Mouse (Mus musculus) G1E (cell line): ENCODE results near the gene Aldh4a1. TPM values are rescaled to one million over a fixed set of nuclear protein-coding genes. Genes with fewer than 3 reads are reported as not detected.

Experiments used
- ATAC-seq: 2 replicates; pipeline ENCODE4 v1.8.0; 2016; ENCODE audit warnings: mild to moderate bottlenecking; ENCODE audit not compliant: insufficient number of reproducible peaks, poor library complexity, low FRiP score, severe bottlenecking; ENCODE audit errors: extremely low read depth
- DNase-seq: peaks from one replicate; pipeline ENCODE4 v3.0.0; 2012; ENCODE audit warnings: low spot score
- H3K27me3 ChIP-seq: 2 replicates; pipeline ENCODE4 v1.6.1; 2012; ENCODE audit warnings: mild to moderate bottlenecking, low read length, inconsistent platforms; ENCODE audit not compliant: insufficient read depth
- H3K36me3 ChIP-seq: replicated peaks from 2 replicates; pipeline ENCODE3; 2012; ENCODE audit warnings: mild to moderate bottlenecking, inconsistent platforms
- H3K4me1 ChIP-seq: 2 replicates; pipeline ENCODE4 v1.6.1; 2012; ENCODE audit warnings: low read depth, low read length, inconsistent platforms, mixed read lengths; ENCODE audit not compliant: insufficient read depth
- H3K4me3 ChIP-seq: 2 replicates; pipeline ENCODE4 v1.5.1; 2012; ENCODE audit warnings: low read depth, mild to moderate bottlenecking, inconsistent platforms, low read length, moderate library complexity, mixed read lengths
- H3K9me3 ChIP-seq: replicated peaks from 2 replicates; pipeline ENCODE4 v1.6.1; 2012; ENCODE audit warnings: inconsistent platforms
- CTCF ChIP-seq: IDR thresholded peaks from 2 replicates; pipeline ENCODE4 v1.5.1; 2012; ENCODE audit warnings: low read depth, low read length, inconsistent platforms, mixed read lengths
- GATA1 ChIP-seq: IDR thresholded peaks from 2 replicates; pipeline ENCODE4 v1.6.1; 2012; ENCODE audit warnings: borderline replicate concordance, low read length, inconsistent platforms, mixed read lengths
- GATA2 ChIP-seq: IDR thresholded peaks from 2 replicates; pipeline ENCODE4 v1.6.1; 2012; ENCODE audit warnings: low read depth, low read length, inconsistent platforms, borderline replicate concordance
- POLR2AphosphoS5 ChIP-seq: IDR thresholded peaks from 2 replicates; pipeline ENCODE4 v1.6.1; 2012; ENCODE audit warnings: low read depth, low read length, inconsistent platforms; ENCODE audit not compliant: insufficient replicate concordance
- TAL1 ChIP-seq: conservative IDR thresholded peaks from 2 replicates; pipeline ENCODE4 v1.6.1; 2012; ENCODE audit warnings: low read depth, low read length, inconsistent platforms, mixed read lengths
- polyA plus RNA-seq: library from polyadenylated mRNA; stranded (reverse); fragments of >175 nt; gene quantifications from 2 replicates; pipeline ENCODE4 v1.2.3, GENCODE M21; 2012
- total RNA-seq, 2 experiments: library from RNA; stranded (forward) in 1 of 2; stranded (reverse) in 1 of 2; fragments of 200-1000 nt in 1 of 2; fragments of >200 nt in 1 of 2; fragmentation: Nextera tagmentation in 1 of 2; gene quantifications; 2 replicates each; pipeline ENCODE4 v1.2.3; 2014 to 2017

Aldh4a1 gene
- total RNA-seq (2014; fragmentation: Nextera tagmentation) (17.7 and 22.3 TPM in 2 replicates), total RNA-seq (2017) (13.3 and 16.0 TPM in 2 replicates), polyA plus RNA-seq (44.1 and 54.5 TPM in 2 replicates)

GRCm38 (mm10) chr4:139622373-139623282, at the start of gene Aldh4a1:
TSS of gene Aldh4a1 (plus strand) at chr4:139622866.
- ATAC-seq (peak; percentile 99), DNase-seq (peak; percentile 100)
- no peaks in the 10 kb centered on the region for H3K9me3 ChIP-seq
- H3K4me3 ChIP-seq, result peak within 1 kb of the TSS; percentile 83
- peaks cover 21% of the 10 kb centered on the region for H3K36me3 ChIP-seq
- H3K4me1 ChIP-seq, result peaks cover 54% of the 10 kb centered on the region
- H3K27me3 ChIP-seq, result no peaks in the 10 kb centered on the region
- TF ChIP-seq TAL1 (no peak), POLR2AphosphoS5 (0 out of 2 replicates have a peak, but pooled peaks have one; percentile 39)

GRCm38 (mm10) chr4:139572928-139573512, 49.6 kb upstream of the Aldh4a1 start:
- Histone ChIP-seq H3K4me1 (peaks cover 20% of the 10 kb centered on the region), H3K9me3 (peaks cover 16% of the 10 kb centered on the region), H3K36me3 (no peaks in the 10 kb centered on the region), H3K27me3 (peaks cover 29% of the 10 kb centered on the region), H3K4me3 (no peak overlapping the region)
- ATAC-seq (no peak), DNase-seq (no peak)
- TF ChIP-seq TAL1 (no peak), GATA2 (no peak), GATA1 (no peak), POLR2AphosphoS5 (no peak), CTCF (no peak)

- TF ChIP-seq TAL1 (no peak), GATA1 (no peak), CTCF (no peak), POLR2AphosphoS5 (no peak), GATA2 (no peak)
- H3K27me3 ChIP-seq, result peaks cover 37% of the 10 kb centered on the region
- peaks cover 20% of the 10 kb centered on the region for H3K4me1 ChIP-seq
- ATAC-seq, result peak; percentile 98
- H3K9me3 ChIP-seq, result peaks cover 16% of the 10 kb centered on the region
- H3K36me3 ChIP-seq, result no peaks in the 10 kb centered on the region
- DNase-seq, result peak; percentile 93
- H3K4me3 ChIP-seq, result peak overlapping the region; percentile 72
These were observed 48.4 kb upstream of the Aldh4a1 start for GRCm38 (mm10) chr4:139574156-139574798.

GRCm38 (mm10) chr4:139574799-139575672, 47.6 kb upstream of the Aldh4a1 start:
- ATAC-seq, result no peak

GRCm38 (mm10) chr4:139575673-139576003, 47.0 kb upstream of the Aldh4a1 start:
- no peaks in the 10 kb centered on the region for H3K36me3 ChIP-seq
- peaks cover 20% of the 10 kb centered on the region for H3K4me1 ChIP-seq
- H3K27me3 ChIP-seq, result peaks cover 43% of the 10 kb centered on the region
- DNase-seq (no peak), ATAC-seq (no peak)
- TF ChIP-seq POLR2AphosphoS5 (no peak), GATA1 (no peak), GATA2 (no peak), CTCF (no peak), TAL1 (no peak)
- H3K4me3 ChIP-seq, result peak overlapping the region; percentile 72; the same call in 1 of the 2 replicates
- H3K9me3 ChIP-seq, result peaks cover 16% of the 10 kb centered on the region

More at GRCm38 (mm10) chr4:139574799-139575672, 47.6 kb upstream of the Aldh4a1 start:
- Histone ChIP-seq H3K36me3 (no peaks in the 10 kb centered on the region), H3K9me3 (peaks cover 16% of the 10 kb centered on the region), H3K27me3 (peaks cover 40% of the 10 kb centered on the region), H3K4me3 (peak overlapping the region; percentile 72), H3K4me1 (peaks cover 20% of the 10 kb centered on the region)
- no peak for DNase-seq
- TF ChIP-seq CTCF, result no peak
- TF ChIP-seq GATA2, result no peak
- TF ChIP-seq TAL1, result no peak
- no peak for TF ChIP-seq POLR2AphosphoS5
- no peak for TF ChIP-seq GATA1
